In genomic region chr13:59556670-59557069, GRCm38 (mm10) we compare ENCODE assay signal across 8 mouse cellular contexts. TPM values are rescaled to one million over a fixed set of nuclear protein-coding genes. Genes with fewer than 3 reads are reported as not detected.
DNase-seq lines count a peak whose midpoint lies in the region; ATAC-seq lines count a peak whose summit lies in the region.

No protein-coding gene starts in this region.

- H3K4me3 ChIP-seq in megakaryocyte, embryonic 14.5 days (replicated peaks): peak overlapping the region; percentile 100

- no peaks in the 10 kb centered on the region for H3K9me3 ChIP-seq in megakaryocyte, embryonic 14.5 days

- peak; percentile 53 for DNase-seq in NIH3T3 (ENCODE audit: low read depth)
- DNase-seq in cerebellum, adult 8-10 months: peak; percentile 71
- peak; percentile 32 for DNase-seq in forelimb bud, embryonic 11.5 days (ENCODE audit: low read depth, low spot score)
- DNase-seq in left cerebral cortex, postnatal 10 days (ENCODE audit: extremely low spot score in 1 of 2, low spot score in 2 of 2): peak; percentile 25 to 79
- DNase-seq in right cerebral cortex, postnatal 10 days (ENCODE audit: low spot score in 2 of 2): peak; percentile 70 to 76
- peak; percentile 30 to 41 for DNase-seq in urinary bladder, postnatal 36 days (ENCODE audit: low spot score in 2 of 2)

- intact Hi-C loops in left cerebral cortex, postnatal 10 days (cut with DNase I): loop anchor here (2.0 kb wide), 1 partner anchor 28 kb away; the partner anchor contains the start of genes Agtpbp1 and Naa35

- ATAC-seq in hematopoietic stem cell, adult 5-6 weeks (replicated peaks in 1 of 2; ENCODE audit: insufficient read depth in 1 of 2, low FRiP score in 2 of 2, low TSS enrichment in 1 of 2, low read depth in 1 of 2, poor library complexity in 2 of 2, severe bottlenecking in 2 of 2): peak; percentile 53 to 75; a peak in 3 of 4 replicates

- peaks cover 38% of the 10 kb centered on the region for H3K4me1 ChIP-seq in megakaryocyte, embryonic 14.5 days

- H3K27me3 ChIP-seq in megakaryocyte, embryonic 14.5 days (replicated peaks): no peaks in the 10 kb centered on the region

- peaks cover 2% of the 10 kb centered on the region for H3K36me3 ChIP-seq in megakaryocyte, embryonic 14.5 days (replicated peaks; ENCODE audit: low read length)

RNA-seq across cellular contexts. Expression of gene Agtpbp1, which starts 28.4 kb away (rescaled TPM):
- total RNA-seq in hematopoietic stem cell, adult 5-6 weeks (2017): 42.8 and 84.4 TPM in 2 replicates
- total RNA-seq in left cerebral cortex, postnatal 10 days (2021): 100 to 1,000 TPM; 390 to 408 TPM
- 0.53 TPM in 1 of 2 replicates, not detected in the other for polyA plus RNA-seq in megakaryocyte, embryonic 14.5 days (2012; ENCODE audit: insufficient read depth, low replicate concordance)

RNA-seq across cellular contexts. Expression of gene Naa35, which starts 28.4 kb away (rescaled TPM):
- total RNA-seq in hematopoietic stem cell, adult 5-6 weeks (2017): 58.2 and 78.1 TPM in 2 replicates
- total RNA-seq in left cerebral cortex, postnatal 10 days (2021): 100 to 1,000 TPM in 1 of 2 experiments, 10 to 100 TPM in 1; 99.0 to 107 TPM
- polyA plus RNA-seq in megakaryocyte, embryonic 14.5 days (2012; ENCODE audit: insufficient read depth, low replicate concordance): 4.9 and 10.7 TPM in 2 replicates

Comparison
In these comparisons a context has a peak if more than half of its experiments do, and no peak if none do; other contexts are left out.
1. Peak in every context shown above with its lines: DNase-seq, ATAC-seq and H3K4me3 ChIP-seq.